Mouse (Mus musculus): Measurements from ENCODE around the gene Acsm5.

Gene Acsm5

GRCm38 (mm10) chr7:119519163-119519562 is at the start of gene Acsm5:
TSS of gene Acsm5 (plus strand) at chr7:119519463.
- in situ Hi-C loops (cut with MboI; ENCODE audit: low sequenced_read_pairs), result loop anchor here (25.0 kb wide), 1 partner anchor 507 kb away; no protein-coding TSS in a partner anchor

- in situ Hi-C loops (cut with MboI; ENCODE audit: low sequenced_read_pairs), result no loop called here
These were observed 42.5 kb upstream of the Acsm5 start for GRCm38 (mm10) chr7:119476500-119477389.

GRCm38 (mm10) chr7:119479256-119479655 is 40.0 kb upstream of the Acsm5 start, which contains the start of gene Umod:
TSS of gene Umod (minus strand) at chr7:119479282.
- in situ Hi-C loops (cut with MboI; ENCODE audit: low sequenced_read_pairs), result no loop called here

- in situ Hi-C loops (cut with MboI; ENCODE audit: low sequenced_read_pairs), result no loop called here
These were observed 35.1 kb upstream of the Acsm5 start for GRCm38 (mm10) chr7:119484154-119484553.

GRCm38 (mm10) chr7:119486683-119487082 is 32.6 kb upstream of the Acsm5 start:
- in situ Hi-C loops (cut with MboI; ENCODE audit: low sequenced_read_pairs), result no loop called here

- in situ Hi-C loops (cut with MboI; ENCODE audit: low sequenced_read_pairs), result no loop called here
These were observed 29.1 kb upstream of the Acsm5 start for GRCm38 (mm10) chr7:119490041-119490780.

- in situ Hi-C loops (cut with MboI; ENCODE audit: low sequenced_read_pairs), result loop anchor here (25.0 kb wide), 1 partner anchor 499 kb away; no protein-coding TSS in a partner anchor
These were observed 8.1 kb upstream of the Acsm5 start for GRCm38 (mm10) chr7:119511143-119511542.

- in situ Hi-C loops (cut with MboI; ENCODE audit: low sequenced_read_pairs), result loop anchor here (25.0 kb wide), 1 partner anchor 501 kb away; no protein-coding TSS in a partner anchor
These were observed 6.2 kb upstream of the Acsm5 start for GRCm38 (mm10) chr7:119513056-119513455.

GRCm38 (mm10) chr7:119515492-119516271 is 3.6 kb upstream of the Acsm5 start:
- in situ Hi-C loops (cut with MboI; ENCODE audit: low sequenced_read_pairs), result loop anchor here (25.0 kb wide), 1 partner anchor 503 kb away; no protein-coding TSS in a partner anchor

- in situ Hi-C loops (cut with MboI; ENCODE audit: low sequenced_read_pairs), result loop anchor here (25.0 kb wide), 1 partner anchor 504 kb away; no protein-coding TSS in a partner anchor
These were observed 3.0 kb upstream of the Acsm5 start for GRCm38 (mm10) chr7:119516272-119516558.

GRCm38 (mm10) chr7:119519654-119520053 is 391 bp downstream of the Acsm5 start:
- in situ Hi-C loops (cut with MboI; ENCODE audit: low sequenced_read_pairs), result loop anchor here (25.0 kb wide), 1 partner anchor 507 kb away; no protein-coding TSS in a partner anchor

GRCm38 (mm10) chr7:119521816-119522215 is 2.6 kb downstream of the Acsm5 start:
- in situ Hi-C loops (cut with MboI; ENCODE audit: low sequenced_read_pairs), result loop anchor here (25.0 kb wide), 1 partner anchor 510 kb away; no protein-coding TSS in a partner anchor

- in situ Hi-C loops (cut with MboI; ENCODE audit: low sequenced_read_pairs), result loop anchor here (25.0 kb wide), 1 partner anchor 510 kb away; no protein-coding TSS in a partner anchor
These were observed 3.1 kb downstream of the Acsm5 start for GRCm38 (mm10) chr7:119522385-119522784.

- in situ Hi-C loops (cut with MboI; ENCODE audit: low sequenced_read_pairs), result loop anchor here (25.0 kb wide), 1 partner anchor 511 kb away; no protein-coding TSS in a partner anchor
These were observed 4.1 kb downstream of the Acsm5 start, which contains the start of gene Pdilt for GRCm38 (mm10) chr7:119523389-119523788. TSS of gene Pdilt (minus strand) at chr7:119523489.

- in situ Hi-C loops (cut with MboI; ENCODE audit: low sequenced_read_pairs), result no loop called here
These were observed 6.6 kb downstream of the Acsm5 start for GRCm38 (mm10) chr7:119525881-119526281.

- in situ Hi-C loops (cut with MboI; ENCODE audit: low sequenced_read_pairs), result no loop called here
These were observed 7.2 kb downstream of the Acsm5 start for GRCm38 (mm10) chr7:119526486-119526885.

- in situ Hi-C loops (cut with MboI; ENCODE audit: low sequenced_read_pairs), result no loop called here
These were observed 7.9 kb downstream of the Acsm5 start for GRCm38 (mm10) chr7:119527135-119527534.

- in situ Hi-C loops (cut with MboI; ENCODE audit: low sequenced_read_pairs), result no loop called here
These were observed 8.3 kb downstream of the Acsm5 start for GRCm38 (mm10) chr7:119527548-119527947.

GRCm38 (mm10) chr7:119528617-119529016 is 9.4 kb downstream of the Acsm5 start:
- in situ Hi-C loops (cut with MboI; ENCODE audit: low sequenced_read_pairs), result no loop called here

- in situ Hi-C loops (cut with MboI; ENCODE audit: low sequenced_read_pairs), result no loop called here
These were observed 13.7 kb downstream of the Acsm5 start for GRCm38 (mm10) chr7:119532924-119533323.
